8 mouse cellular contexts compared by ENCODE assay signal in genomic region chr8:88696228-88696627, GRCm38 (mm10). TPM values are rescaled to one million over a fixed set of nuclear protein-coding genes. Genes with fewer than 3 reads are reported as not detected.
A peak's percentile ranks its signal among the peaks of the same experiment; 100 is the strongest.
DNase-seq lines count a peak whose midpoint lies in the region; ATAC-seq and TF ChIP-seq lines count a peak whose summit lies in the region.

No protein-coding gene starts in this region.

- TF ChIP-seq CTCF in left cerebral cortex, adult 2 months (IDR thresholded peaks at IDR 0.05), result no peak

- H3K27ac ChIP-seq in left cerebral cortex, adult 2 months, result peak overlapping the region; percentile 49; the same call in 1 of the 2 replicates
- no peak overlapping the region for H3K27ac ChIP-seq in embryonic facial prominence, embryonic 10.5 days (replicated peaks)
- no peak overlapping the region for H3K27ac ChIP-seq in hindbrain, embryonic 14.5 days
- H3K27ac ChIP-seq in midbrain, embryonic 11.5 days (ENCODE audit: low read depth, low read length), result no peak overlapping the region

- intact Hi-C loops in left cerebral cortex, adult 2 months (cut with DNase I), result loop anchor here (1.0 to 2.0 kb wide), 2 partner anchors 69 to 335 kb away; no protein-coding TSS in a partner anchor
- intact Hi-C loops in gastrocnemius, postnatal 36 days (cut with DNase I), result loop anchor here (5.0 to 10.0 kb wide), 2 partner anchors 69 to 331 kb away; partner anchors contain the start of gene Brd7

- H3K4me2 ChIP-seq in hindbrain, embryonic 14.5 days (replicated peaks), result peak overlapping the region; percentile 47
- H3K4me2 ChIP-seq in midbrain, embryonic 11.5 days, result peak overlapping the region; percentile 38

- no peaks in the 10 kb centered on the region for H3K9me3 ChIP-seq in embryonic facial prominence, embryonic 10.5 days
- H3K9me3 ChIP-seq in hindbrain, embryonic 14.5 days (ENCODE audit: control insufficient read depth, low read length), result no peaks in the 10 kb centered on the region
- no peaks in the 10 kb centered on the region for H3K9me3 ChIP-seq in midbrain, embryonic 11.5 days (ENCODE audit: control insufficient read depth, low read length)

- peak; percentile 14; the same call in 1 of the 2 replicates for ATAC-seq in hindbrain, embryonic 14.5 days (ENCODE audit: low FRiP score)
- peak; percentile 11; the same call in 1 of the 2 replicates for ATAC-seq in midbrain, embryonic 11.5 days (ENCODE audit: low FRiP score)

- peaks cover 48% of the 10 kb centered on the region for H3K4me1 ChIP-seq in embryonic facial prominence, embryonic 10.5 days
- H3K4me1 ChIP-seq in hindbrain, embryonic 14.5 days (replicated peaks; ENCODE audit: control insufficient read depth, insufficient read depth, low read length), result peaks cover 19% of the 10 kb centered on the region
- peaks cover 11% of the 10 kb centered on the region for H3K4me1 ChIP-seq in midbrain, embryonic 11.5 days (ENCODE audit: control insufficient read depth, insufficient read depth, low read length)

- H3K9ac ChIP-seq in hindbrain, embryonic 14.5 days, result 0 out of 2 replicates have a peak overlapping the region, but pooled peaks have one; percentile 3
- H3K9ac ChIP-seq in midbrain, embryonic 11.5 days (ENCODE audit: low read length), result no peak overlapping the region

- no peak for DNase-seq in left cerebral cortex, adult 2 months (ENCODE audit: extremely low spot score in 1 of 2, low spot score in 2 of 2)
- DNase-seq in left cerebral cortex, adult 9 months (ENCODE audit: low spot score in 2 of 2), result no peak
- DNase-seq in embryonic facial prominence, embryonic 10.5 days (ENCODE audit: low spot score), result peak; percentile 5
- DNase-seq in hindbrain, embryonic 14.5 days (ENCODE audit: low spot score), result no peak
- peak; percentile 85 for DNase-seq in midbrain, embryonic 11.5 days (ENCODE audit: low spot score, missing footprints)
- no peak for DNase-seq in ovary, postnatal 14 days (ENCODE audit: low spot score)
- DNase-seq in gastrocnemius, postnatal 36 days, result no peak
- DNase-seq in thymus, postnatal 36 days, result no peak

- H3K36me3 ChIP-seq in embryonic facial prominence, embryonic 10.5 days (replicated peaks), result no peaks in the 10 kb centered on the region
- no peaks in the 10 kb centered on the region for H3K36me3 ChIP-seq in hindbrain, embryonic 14.5 days (replicated peaks; ENCODE audit: control insufficient read depth, insufficient read depth)
- no peaks in the 10 kb centered on the region for H3K36me3 ChIP-seq in midbrain, embryonic 11.5 days (ENCODE audit: control insufficient read depth, insufficient read depth, low read length)

- 30% methylated on average over 7 of the region's 7 CpGs for WGBS in embryonic facial prominence, embryonic 10.5 days
- WGBS in hindbrain, embryonic 14.5 days, result 29% methylated on average over 7 of the region's 7 CpGs
- 25% methylated on average over 7 of the region's 7 CpGs for WGBS in midbrain, embryonic 11.5 days

- H3K27me3 ChIP-seq in embryonic facial prominence, embryonic 10.5 days (replicated peaks; ENCODE audit: low read depth, poor library complexity, severe bottlenecking), result peaks cover 4% of the 10 kb centered on the region; the same call in 1 of the 2 replicates
- H3K27me3 ChIP-seq in hindbrain, embryonic 14.5 days (ENCODE audit: control insufficient read depth, insufficient read depth, low read length), result no peaks in the 10 kb centered on the region
- H3K27me3 ChIP-seq in midbrain, embryonic 11.5 days (ENCODE audit: control insufficient read depth, insufficient read depth, low read length), result no peaks in the 10 kb centered on the region

- H3K4me3 ChIP-seq in left cerebral cortex, adult 2 months, result peak overlapping the region; percentile 49
- peak overlapping the region; percentile 92 for H3K4me3 ChIP-seq in embryonic facial prominence, embryonic 10.5 days
- H3K4me3 ChIP-seq in hindbrain, embryonic 14.5 days (replicated peaks; ENCODE audit: low read length), result peak overlapping the region; percentile 79
- H3K4me3 ChIP-seq in midbrain, embryonic 11.5 days (ENCODE audit: low read depth, low read length), result peak overlapping the region; percentile 22; the same call in 1 of the 2 replicates

RNA-seq across cellular contexts. Expression of gene Cyld, which starts 0.6 kb away (rescaled TPM):
- 100 to 1,000 TPM; 102 to 110 TPM for total RNA-seq in left cerebral cortex, adult 2 months (2021)
- polyA plus RNA-seq in embryonic facial prominence, embryonic 10.5 days (2016; fragmentation: Nextera tagmentation; extraction: Ambion mirVana), result 10.5 and 11.2 TPM in 2 replicates
- polyA plus RNA-seq in hindbrain, embryonic 14.5 days (2014; fragmentation: Nextera tagmentation; extraction: Ambion mirVana), result 19.2 and 19.9 TPM in 2 replicates
- polyA plus RNA-seq in midbrain, embryonic 11.5 days (2014; fragmentation: Nextera tagmentation; extraction: Ambion mirVana), result 13.5 and 14.4 TPM in 2 replicates
- 10 to 100 TPM; 13.1 to 16.4 TPM for total RNA-seq in gastrocnemius, postnatal 36 days (2021)

RNA-seq across cellular contexts. Expression of gene Nod2, which starts 49.1 kb away (rescaled TPM):
- total RNA-seq in left cerebral cortex, adult 2 months (2021), result under 1 TPM; 0.27 to 0.65 TPM
- polyA plus RNA-seq in embryonic facial prominence, embryonic 10.5 days (2016; fragmentation: Nextera tagmentation; extraction: Ambion mirVana), result 0.12 and 0.19 TPM in 2 replicates
- 0.07 and 0.10 TPM in 2 replicates for polyA plus RNA-seq in hindbrain, embryonic 14.5 days (2014; fragmentation: Nextera tagmentation; extraction: Ambion mirVana)
- polyA plus RNA-seq in midbrain, embryonic 11.5 days (2014; fragmentation: Nextera tagmentation; extraction: Ambion mirVana), result 0.04 and 0.14 TPM in 2 replicates
- under 1 TPM; 0.25 to 0.36 TPM for total RNA-seq in gastrocnemius, postnatal 36 days (2021)

Comparison
In these comparisons a context has a peak if more than half of its experiments do, and no peak if none do; other contexts are left out.
1. DNase-seq: peak in embryonic facial prominence, embryonic 10.5 days (single experiment) and midbrain, embryonic 11.5 days (single experiment); none in left cerebral cortex, adult 2 months (0 of 2), left cerebral cortex, adult 9 months (0 of 2), hindbrain, embryonic 14.5 days (single experiment), ovary, postnatal 14 days (single experiment), gastrocnemius, postnatal 36 days (0 of 2) and thymus, postnatal 36 days (0 of 2).
2. H3K4me3 ChIP-seq: peak in every context shown above with its lines; median percentile 92 in embryonic facial prominence, embryonic 10.5 days; 79 in hindbrain, embryonic 14.5 days; 49 in left cerebral cortex, adult 2 months; 22 in midbrain, embryonic 11.5 days.